Mouse (Mus musculus) forebrain, embryonic 14.5 days (tissue): ENCODE data around the gene 4930535I16Rik. TPM values are rescaled to one million over a fixed set of nuclear protein-coding genes. Genes with fewer than 3 reads are reported as not detected.
"Not testable (repeated sequence)": the region's sequence is repeated elsewhere in the genome, so short reads cannot be mapped to it uniquely, and the experiment has no call there.

Experiments
- ATAC-seq: fragments of 200-750 bp; cut with Nextera tagmentation; 2 replicates; pipeline ENCODE4 v1.8.0; 2017; ENCODE audit warnings: mild to moderate bottlenecking, moderate library complexity
- DNase-seq: peaks from one replicate; pipeline ENCODE4 v3.0.0-alpha.2; 2015; ENCODE audit warnings: low spot score
- H3K27ac ChIP-seq: fragments of 300-500 bp; sonication (generic); 2 replicates; pipeline ENCODE4 v1.5.1; 2014; ENCODE audit warnings: low read depth, mild to moderate bottlenecking, control low read depth, low read length, moderate library complexity
- H3K27me3 ChIP-seq: fragments of 300-500 bp; sonication (generic); replicated peaks from 2 replicates; pipeline ENCODE4 v1.6.1; 2014; ENCODE audit warnings: low read length, control low read depth, mixed read lengths; ENCODE audit not compliant: control insufficient read depth, insufficient read depth
- H3K36me3 ChIP-seq: fragments of 300-500 bp; sonication (generic); 2 replicates; pipeline ENCODE4 v1.6.1; 2014; ENCODE audit warnings: low read length, control low read depth; ENCODE audit not compliant: control insufficient read depth, insufficient read depth
- H3K4me1 ChIP-seq: fragments of 300-500 bp; sonication (generic); 2 replicates; pipeline ENCODE4 v1.6.1; 2014; ENCODE audit warnings: antibody characterized with exemption, low read length, control low read depth; ENCODE audit not compliant: control insufficient read depth, insufficient read depth
- H3K4me2 ChIP-seq: fragments of 300-500 bp; sonication (generic); 2 replicates; pipeline ENCODE4 v1.6.1; 2014; ENCODE audit warnings: mild to moderate bottlenecking, control low read depth, low read length
- H3K4me3 ChIP-seq: fragments of 300-500 bp; sonication (generic); 2 replicates; pipeline ENCODE4 v1.5.1; 2014; ENCODE audit warnings: low read depth, low read length, control low read depth
- H3K9ac ChIP-seq: fragments of 300-500 bp; sonication (generic); 2 replicates; pipeline ENCODE4 v1.6.1; 2014; ENCODE audit warnings: mild to moderate bottlenecking, low read length, control low read depth, moderate library complexity
- H3K9me3 ChIP-seq: fragments of 300-500 bp; sonication (generic); replicated peaks from 2 replicates; pipeline ENCODE4 v1.6.1; 2016; ENCODE audit warnings: low read length, control low read depth, mixed read lengths; ENCODE audit not compliant: control insufficient read depth
- WGBS: fragments of 180-500 bp; shearing (Covaris S2); extraction: QIAGEN DNeasy Blood & Tissue Kit; methylation state at CpG from one replicate; pipeline ENCODE4 v1.1.7; 2014; 5-methylcytosine and 5-hydroxymethylcytosine counted together
- polyA plus RNA-seq: library from polyadenylated mRNA; unstranded; fragments of >200 nt; fragmentation: Nextera tagmentation; extraction: Ambion mirVana; gene quantifications from 2 replicates; pipeline ENCODE4 v1.2.1, GENCODE M21; 2014

The 4930535I16Rik gene
- polyA plus RNA-seq, 1 experiment from 2014 or later = not detected

GRCm38 (mm10) chr4:123948901-123949300, 31.1 kb upstream of the 4930535I16Rik start:
- WGBS = 56% methylated on average over 6 of the region's 6 CpGs
- ATAC-seq (no peak), DNase-seq (peak; percentile 54)
- Histone ChIP-seq H3K9ac (no peak overlapping the region), H3K27ac (no peak overlapping the region), H3K4me1 (no peaks in the 10 kb centered on the region), H3K4me3 (no peak overlapping the region), H3K9me3 (no peaks in the 10 kb centered on the region), H3K4me2 (no peak overlapping the region), H3K36me3 (no peaks in the 10 kb centered on the region), H3K27me3 (no peaks in the 10 kb centered on the region)

- no peaks in the 10 kb centered on the region for H3K4me1 ChIP-seq
- no peak overlapping the region for H3K9ac ChIP-seq
- DNase-seq = no peak
- ATAC-seq = no peak
- H3K27ac ChIP-seq = no peak overlapping the region
- H3K4me2 ChIP-seq = no peak overlapping the region
- H3K9me3 ChIP-seq = no peaks in the 10 kb centered on the region
- whole genome bisulfite sequencing = 64% methylated on average over 5 of the region's 5 CpGs
- H3K36me3 ChIP-seq = no peaks in the 10 kb centered on the region
- H3K27me3 ChIP-seq = no peaks in the 10 kb centered on the region
- no peak overlapping the region for H3K4me3 ChIP-seq
Observed at GRCm38 (mm10) chr4:123947149-123947548, 29.3 kb upstream of the 4930535I16Rik start.

GRCm38 (mm10) chr4:123946701-123947100, 28.9 kb upstream of the 4930535I16Rik start:
- Histone ChIP-seq H3K4me1 (no peaks in the 10 kb centered on the region), H3K4me2 (no peak overlapping the region), H3K9ac (no peak overlapping the region), H3K4me3 (no peak overlapping the region), H3K27ac (no peak overlapping the region), H3K27me3 (no peaks in the 10 kb centered on the region), H3K36me3 (no peaks in the 10 kb centered on the region), H3K9me3 (no peaks in the 10 kb centered on the region)
- 65% methylated on average over 4 of the region's 4 CpGs for WGBS
- DNase-seq (no peak), ATAC-seq (no peak)

- WGBS = 82% methylated on average over 7 of the region's 7 CpGs
- not testable (repeated sequence) for H3K4me2 ChIP-seq, H3K9me3 ChIP-seq, H3K4me1 ChIP-seq, H3K27ac ChIP-seq, DNase-seq, H3K4me3 ChIP-seq, H3K9ac ChIP-seq, H3K27me3 ChIP-seq, ATAC-seq
- peaks cover 15% of the 10 kb centered on the region for H3K36me3 ChIP-seq
Observed at GRCm38 (mm10) chr4:123940878-123941277, 23.1 kb upstream of the 4930535I16Rik start.

GRCm38 (mm10) chr4:123939838-123940237, 22.0 kb upstream of the 4930535I16Rik start:
- Histone ChIP-seq H3K4me2 (no peak overlapping the region), H3K4me3 (no peak overlapping the region), H3K27me3 (no peaks in the 10 kb centered on the region), H3K4me1 (no peaks in the 10 kb centered on the region), H3K36me3 (peaks cover 24% of the 10 kb centered on the region), H3K27ac (no peak overlapping the region), H3K9ac (no peak overlapping the region), H3K9me3 (no peaks in the 10 kb centered on the region)
- WGBS = 4% methylated on average over 4 of the region's 4 CpGs
- DNase-seq = peak; percentile 88
- ATAC-seq = no peak

- 89% methylated on average over 7 of the region's 7 CpGs for WGBS
- Histone ChIP-seq H3K27me3 (no peaks in the 10 kb centered on the region), H3K36me3 (peaks cover 56% of the 10 kb centered on the region), H3K9ac (no peak overlapping the region), H3K4me2 (no peak overlapping the region), H3K27ac (no peak overlapping the region), H3K4me3 (no peak overlapping the region), H3K9me3 (no peaks in the 10 kb centered on the region), H3K4me1 (no peaks in the 10 kb centered on the region)
- DNase-seq (no peak), ATAC-seq (no peak)
Observed at GRCm38 (mm10) chr4:123936059-123936458, 18.2 kb upstream of the 4930535I16Rik start.

- no peak overlapping the region for H3K9ac ChIP-seq
- WGBS = 84% methylated on average over 4 of the region's 4 CpGs
- H3K4me2 ChIP-seq = no peak overlapping the region
- H3K27ac ChIP-seq = no peak overlapping the region
- no peaks in the 10 kb centered on the region for H3K9me3 ChIP-seq
- peaks cover 72% of the 10 kb centered on the region for H3K36me3 ChIP-seq
- ATAC-seq = no peak
- no peaks in the 10 kb centered on the region for H3K4me1 ChIP-seq
- no peaks in the 10 kb centered on the region for H3K27me3 ChIP-seq
- H3K4me3 ChIP-seq = no peak overlapping the region
- peak; percentile 34 for DNase-seq
Observed at GRCm38 (mm10) chr4:123934306-123934705, 16.5 kb upstream of the 4930535I16Rik start.

DNA sequence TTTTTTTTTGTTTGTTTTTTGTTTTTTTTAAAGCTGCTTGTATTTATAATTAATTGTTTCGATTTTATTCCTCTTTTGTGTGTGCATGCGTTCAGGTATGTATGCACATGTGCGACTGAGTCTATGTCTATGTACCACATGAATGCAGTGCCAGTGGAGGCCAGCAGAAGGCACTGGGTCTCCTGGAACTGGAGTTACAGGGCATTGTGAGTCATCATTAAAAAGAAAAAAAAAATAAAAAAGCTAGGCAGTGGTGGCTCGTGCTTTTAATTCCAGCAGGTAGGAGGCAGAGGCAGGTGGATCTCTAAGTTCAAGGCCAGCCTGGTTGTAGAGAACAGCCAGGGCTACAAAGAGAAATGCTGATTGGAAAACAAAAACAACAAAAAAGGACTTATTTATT, 12.2 kb upstream of the 4930535I16Rik start:
- Histone ChIP-seq H3K4me1 (no peaks in the 10 kb centered on the region), H3K4me3 (no peak overlapping the region), H3K9me3 (no peaks in the 10 kb centered on the region), H3K36me3 (peaks cover 85% of the 10 kb centered on the region), H3K9ac (no peak overlapping the region), H3K4me2 (no peak overlapping the region), H3K27me3 (no peaks in the 10 kb centered on the region), H3K27ac (no peak overlapping the region)
- 91% methylated on average over 4 of the region's 4 CpGs for WGBS
- no peak for DNase-seq
- ATAC-seq = no peak

- ATAC-seq = no peak
- no peak for DNase-seq
- H3K4me1 ChIP-seq = no peaks in the 10 kb centered on the region
- H3K36me3 ChIP-seq = peaks cover 87% of the 10 kb centered on the region
- no peak overlapping the region for H3K4me3 ChIP-seq
- no peaks in the 10 kb centered on the region for H3K9me3 ChIP-seq
- H3K27ac ChIP-seq = no peak overlapping the region
- H3K27me3 ChIP-seq = no peaks in the 10 kb centered on the region
- H3K4me2 ChIP-seq = no peak overlapping the region
- no peak overlapping the region for H3K9ac ChIP-seq
Observed at GRCm38 (mm10) chr4:123927961-123928360, 10.1 kb upstream of the 4930535I16Rik start.
